Mouse (Mus musculus) limb, embryonic 11.5 days (tissue): ENCODE measurements around the gene Plce1. TPM values are rescaled to one million over a fixed set of nuclear protein-coding genes. Genes with fewer than 3 reads are reported as not detected.

Experiments
- ATAC-seq: fragments of 200-750 bp; cut with Nextera tagmentation; 2 replicates; pipeline ENCODE4 v1.8.0; 2017; ENCODE audit warnings: low read depth; ENCODE audit not compliant: insufficient number of reproducible peaks, low FRiP score, low TSS enrichment
- DNase-seq: peaks from one replicate; pipeline ENCODE4 v3.0.0-alpha.2; 2015; ENCODE audit warnings: low spot score
- H3K27ac ChIP-seq: fragments of 300-500 bp; sonication (generic); replicated peaks from 2 replicates; pipeline ENCODE4 v1.5.1; 2014; ENCODE audit warnings: low read depth, mild to moderate bottlenecking, low read length
- H3K27me3 ChIP-seq: fragments of 300-500 bp; sonication (generic); 2 replicates; pipeline ENCODE4 v1.6.1; 2014; ENCODE audit warnings: mild to moderate bottlenecking, low read length, mixed read lengths; ENCODE audit not compliant: control insufficient read depth, insufficient read depth
- H3K36me3 ChIP-seq: fragments of 300-500 bp; sonication (generic); 2 replicates; pipeline ENCODE4 v1.6.1; 2014; ENCODE audit warnings: mild to moderate bottlenecking, low read length, moderate library complexity, mixed read lengths; ENCODE audit not compliant: control insufficient read depth, insufficient read depth
- H3K4me1 ChIP-seq: fragments of 300-500 bp; sonication (generic); 2 replicates; pipeline ENCODE4 v1.6.1; 2014; ENCODE audit warnings: low read length, mixed read lengths; ENCODE audit not compliant: control insufficient read depth, insufficient read depth
- H3K4me2 ChIP-seq: fragments of 300-500 bp; sonication (generic); 2 replicates; pipeline ENCODE4 v1.6.1; 2014; ENCODE audit warnings: low read depth, mild to moderate bottlenecking, moderate library complexity; ENCODE audit not compliant: severe bottlenecking
- H3K4me3 ChIP-seq: fragments of 300-500 bp; sonication (generic); 2 replicates; pipeline ENCODE4 v1.5.1; 2014; ENCODE audit warnings: low read depth, low read length
- H3K9ac ChIP-seq: fragments of 300-500 bp; sonication (generic); 2 replicates; pipeline ENCODE4 v1.6.1; 2014; ENCODE audit warnings: mild to moderate bottlenecking, low read length
- H3K9me3 ChIP-seq: fragments of 300-500 bp; sonication (generic); 2 replicates; pipeline ENCODE4 v1.6.1; 2016; ENCODE audit warnings: low read length; ENCODE audit not compliant: control insufficient read depth
- WGBS: fragments of 180-500 bp; shearing (Covaris S2); extraction: QIAGEN DNeasy Blood & Tissue Kit; methylation state at CpG from one replicate; pipeline ENCODE4 v1.1.7; 2014; 5-methylcytosine and 5-hydroxymethylcytosine counted together
- polyA plus RNA-seq: library from polyadenylated mRNA; unstranded; fragments of >200 nt; fragmentation: Nextera tagmentation; extraction: Ambion mirVana; gene quantifications from 2 replicates; pipeline ENCODE4 v1.2.1, GENCODE M21; 2014

Gene Plce1
- polyA plus RNA-seq, 1 experiment from 2014 or later = 4.5 TPM

GRCm38 (mm10) chr19:38507251-38507965, 26.5 kb downstream of the Plce1 start:
- H3K4me1 ChIP-seq = peaks cover 5% of the 10 kb centered on the region
- no peak for DNase-seq
- H3K9ac ChIP-seq = no peak overlapping the region
- H3K27me3 ChIP-seq = no peaks in the 10 kb centered on the region
- WGBS = 87% methylated on average over 12 of the region's 12 CpGs
- peak overlapping the region; percentile 68 for H3K27ac ChIP-seq
- H3K9me3 ChIP-seq = no peaks in the 10 kb centered on the region
- no peak overlapping the region for H3K4me3 ChIP-seq
- ATAC-seq = peak; percentile 67; the same call in 1 of the 2 replicates
- no peaks in the 10 kb centered on the region for H3K36me3 ChIP-seq
- H3K4me2 ChIP-seq = no peak overlapping the region

DNA sequence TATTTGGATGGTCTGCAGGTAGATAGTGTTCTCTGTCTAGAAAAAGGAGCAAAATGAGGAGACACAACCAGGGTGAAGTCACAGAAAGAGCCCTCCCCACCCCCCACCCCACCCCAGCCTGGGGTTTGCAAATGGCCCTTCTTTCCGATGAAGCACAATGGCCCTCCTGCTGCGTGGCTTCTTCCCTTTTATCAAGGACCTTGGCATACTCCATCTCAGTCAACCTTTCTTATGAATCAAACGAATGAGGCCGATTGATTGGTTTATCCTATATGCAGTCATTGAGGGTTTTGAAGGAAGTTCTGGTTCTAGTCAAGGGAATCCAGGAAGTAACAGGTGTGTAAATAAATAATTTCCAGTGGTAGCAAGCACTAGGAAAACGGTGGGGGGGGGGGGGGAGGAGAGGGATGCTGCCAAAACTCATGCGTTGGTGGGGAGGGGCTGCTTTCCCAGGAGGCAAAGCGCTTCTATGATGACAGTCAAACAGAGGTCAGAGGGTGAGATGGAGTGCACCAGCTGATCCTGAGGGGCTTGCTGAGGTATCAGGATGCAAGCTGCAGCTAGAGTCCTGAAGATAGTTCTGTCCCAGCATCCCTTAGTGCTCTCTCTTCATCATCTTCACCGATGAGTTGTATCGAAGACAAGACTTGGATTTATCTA, 27.2 kb downstream of the Plce1 start:
- Histone ChIP-seq H3K27ac (peak overlapping the region; percentile 45; the same call in 1 of the 2 replicates), H3K36me3 (no peaks in the 10 kb centered on the region)

DNA sequence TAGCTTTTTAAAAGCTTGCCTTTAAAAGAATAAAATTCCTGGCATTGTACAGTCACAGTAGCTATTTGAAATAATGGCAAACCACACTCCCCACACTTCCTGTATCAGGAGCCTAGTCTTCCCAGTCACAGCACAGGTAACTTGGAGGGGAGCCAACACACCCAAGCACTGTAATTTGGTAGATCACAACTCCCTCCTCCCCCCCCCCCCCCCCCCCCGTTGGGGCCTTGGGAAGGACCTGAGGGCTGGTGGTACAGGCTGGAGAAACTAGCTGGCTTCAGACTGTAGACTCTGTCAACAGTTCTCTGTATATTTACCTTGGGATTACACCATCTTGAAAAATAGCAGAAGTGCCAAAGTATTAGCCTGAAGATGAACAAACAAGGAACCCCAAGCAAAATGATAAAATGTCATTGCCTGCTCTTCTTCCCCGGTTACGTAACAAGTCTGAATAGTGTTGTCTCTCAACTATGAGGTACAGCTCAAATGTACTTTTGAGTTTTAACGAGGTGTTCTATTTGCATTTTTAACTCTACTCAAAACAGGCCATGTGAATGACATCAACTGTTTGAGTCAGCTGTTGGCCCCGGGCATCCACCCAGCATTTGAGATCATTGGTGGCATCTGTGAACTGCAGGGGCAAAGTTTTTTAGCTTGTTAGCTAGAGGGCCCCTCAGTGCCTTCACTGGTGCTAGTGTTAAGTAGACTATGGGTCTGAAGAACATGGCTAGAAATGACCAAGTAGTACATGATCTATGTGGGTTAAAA, 33.7 kb downstream of the Plce1 start:
- Histone ChIP-seq H3K36me3 (no peaks in the 10 kb centered on the region), H3K27ac (no peak overlapping the region), H3K4me1 (no peaks in the 10 kb centered on the region), H3K9me3 (no peaks in the 10 kb centered on the region), H3K4me2 (no peak overlapping the region), H3K4me3 (no peak overlapping the region), H3K27me3 (no peaks in the 10 kb centered on the region), H3K9ac (no peak overlapping the region)
- WGBS = 84% methylated on average over 5 of the region's 5 CpGs
- no peak for DNase-seq
- ATAC-seq = no peak

More for the DNA sequence above, 27.2 kb downstream of the Plce1 start:
- 75% methylated on average over 9 of the region's 9 CpGs for WGBS
- Histone ChIP-seq H3K4me3 (no peak overlapping the region), H3K27me3 (no peaks in the 10 kb centered on the region), H3K4me1 (peaks cover 5% of the 10 kb centered on the region), H3K9ac (no peak overlapping the region), H3K4me2 (no peak overlapping the region), H3K9me3 (no peaks in the 10 kb centered on the region)
- DNase-seq (no peak), ATAC-seq (no peak)

- WGBS = 17% methylated on average over 3 of the region's 3 CpGs
Measured at GRCm38 (mm10) chr19:38526855-38527254, 45.9 kb downstream of the Plce1 start.

GRCm38 (mm10) chr19:38527475-38527874, 46.6 kb downstream of the Plce1 start:
- Histone ChIP-seq H3K36me3 (0 out of 2 replicates have a peak, but pooled peaks cover 2% of the 10 kb centered on the region), H3K27ac (no peak overlapping the region), H3K27me3 (no peaks in the 10 kb centered on the region), H3K9me3 (no peaks in the 10 kb centered on the region; the same call in 1 of the 2 replicates), H3K4me3 (no peak overlapping the region), H3K4me1 (no peaks in the 10 kb centered on the region), H3K4me2 (no peak overlapping the region), H3K9ac (no peak overlapping the region)
- 71% methylated on average over 3 of the region's 3 CpGs for WGBS
- no peak for DNase-seq
- no peak for ATAC-seq

More at GRCm38 (mm10) chr19:38526855-38527254, 45.9 kb downstream of the Plce1 start:
- no peak overlapping the region for H3K9ac ChIP-seq
- no peaks in the 10 kb centered on the region; the same call in 1 of the 2 replicates for H3K9me3 ChIP-seq
- H3K27me3 ChIP-seq = no peaks in the 10 kb centered on the region
- no peak overlapping the region for H3K27ac ChIP-seq
- H3K4me1 ChIP-seq = no peaks in the 10 kb centered on the region
- 0 out of 2 replicates have a peak, but pooled peaks cover 2% of the 10 kb centered on the region for H3K36me3 ChIP-seq
- ATAC-seq = no peak
- H3K4me2 ChIP-seq = no peak overlapping the region
- no peak overlapping the region for H3K4me3 ChIP-seq
- no peak for DNase-seq

GRCm38 (mm10) chr19:38533230-38533629, 52.3 kb downstream of the Plce1 start:
- Histone ChIP-seq H3K4me2 (no peak overlapping the region), H3K27me3 (no peaks in the 10 kb centered on the region), H3K4me3 (no peak overlapping the region), H3K27ac (no peak overlapping the region), H3K4me1 (no peaks in the 10 kb centered on the region; the same call in 1 of the 2 replicates), H3K9ac (no peak overlapping the region), H3K9me3 (no peaks in the 10 kb centered on the region), H3K36me3 (no peaks in the 10 kb centered on the region)
- 88% methylated on average over 5 of the region's 5 CpGs for WGBS
- DNase-seq (no peak), ATAC-seq (no peak)

- Histone ChIP-seq H3K4me1 (peaks cover 10% of the 10 kb centered on the region), H3K4me3 (no peak overlapping the region), H3K9me3 (no peaks in the 10 kb centered on the region), H3K9ac (no peak overlapping the region), H3K4me2 (no peak overlapping the region), H3K36me3 (no peaks in the 10 kb centered on the region), H3K27ac (peak overlapping the region; percentile 15; the same call in 1 of the 2 replicates), H3K27me3 (no peaks in the 10 kb centered on the region)
- 68% methylated on average over 3 of the region's 3 CpGs for WGBS
- no peak for ATAC-seq
- no peak for DNase-seq
Measured at GRCm38 (mm10) chr19:38539338-38539737, 58.4 kb downstream of the Plce1 start.

DNA sequence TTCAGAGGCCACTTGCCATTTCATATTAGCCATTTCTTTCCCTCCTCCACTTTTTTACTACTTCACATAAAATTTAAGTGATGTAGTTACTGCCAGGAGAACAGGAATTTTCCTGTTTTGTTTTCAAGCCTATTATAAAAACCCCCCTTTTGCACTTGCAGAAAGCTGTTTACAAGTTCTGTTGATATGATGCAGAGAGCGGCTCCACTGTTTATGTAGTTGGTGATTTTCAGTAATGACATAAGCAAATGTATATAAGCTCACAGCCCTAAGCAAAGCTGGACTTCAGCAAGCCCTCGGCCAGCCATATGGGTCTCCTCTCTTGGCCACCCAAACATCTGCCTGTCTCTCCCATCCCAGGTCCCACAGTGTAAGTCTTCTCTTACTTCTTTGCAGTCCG, 59.6 kb downstream of the Plce1 start:
- Histone ChIP-seq H3K27ac (0 out of 2 replicates have a peak overlapping the region, but pooled peaks have one; percentile 30), H3K4me1 (peaks cover 10% of the 10 kb centered on the region), H3K4me2 (no peak overlapping the region), H3K27me3 (no peaks in the 10 kb centered on the region), H3K9me3 (no peaks in the 10 kb centered on the region), H3K9ac (no peak overlapping the region), H3K4me3 (no peak overlapping the region), H3K36me3 (no peaks in the 10 kb centered on the region)
- DNase-seq (peak; percentile 32), ATAC-seq (peak; percentile 57; the same call in 1 of the 2 replicates)
- 47% methylated on average over 3 of the region's 3 CpGs for WGBS
